Mouse (Mus musculus) cerebellum, adult 9-10 months (tissue): ENCODE measurements around the gene Egr2.

Experiments
- DNase-seq: peaks from one replicate; pipeline ENCODE4 v3.0.0; 2022

Egr2 gene

DNA sequence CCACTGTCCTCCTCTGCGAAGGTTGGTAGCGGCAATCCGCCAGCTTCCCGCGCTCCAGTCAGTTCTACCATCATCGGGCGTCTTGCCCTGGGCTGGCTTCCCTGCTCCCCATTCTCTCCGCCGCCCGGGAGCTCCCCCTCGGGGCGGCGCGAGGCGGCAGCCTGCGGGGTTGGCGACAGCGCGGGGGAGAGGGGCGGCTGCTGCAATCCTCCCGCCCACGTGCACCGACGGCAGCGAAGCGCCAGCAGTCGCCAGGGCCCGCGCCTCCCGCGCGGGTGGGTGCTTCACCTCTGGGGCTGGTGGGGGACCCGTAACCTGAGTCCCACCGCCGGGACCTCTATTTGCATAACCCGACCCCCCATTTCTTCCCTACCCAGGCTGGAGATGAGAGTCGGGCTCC lies at the start of gene Egr2:
Gene Egr2 (plus strand): TSS at position 220 of the 400 bp plus-strand sequence.
- DNase-seq: no peak

DNA sequence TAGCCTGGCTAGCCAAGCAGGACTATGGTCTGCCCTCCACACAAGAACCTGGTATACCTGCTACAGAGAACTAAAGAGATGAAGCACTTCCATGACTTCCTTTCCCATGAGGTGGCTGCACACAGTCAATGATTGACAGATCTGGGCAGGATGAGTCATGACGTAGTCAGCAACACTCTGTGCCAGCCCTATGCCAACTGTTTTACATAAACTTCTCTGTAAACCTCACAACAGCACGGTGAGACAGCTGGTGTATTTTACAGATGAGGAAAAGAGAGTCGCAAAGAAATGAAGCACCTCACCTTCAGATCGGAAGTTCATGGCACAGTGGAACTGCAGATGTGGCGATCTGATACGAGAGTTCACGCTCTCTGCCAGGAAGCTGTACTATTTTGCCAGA lies 47.8 kb upstream of the Egr2 start:
- no peak for DNase-seq

DNA sequence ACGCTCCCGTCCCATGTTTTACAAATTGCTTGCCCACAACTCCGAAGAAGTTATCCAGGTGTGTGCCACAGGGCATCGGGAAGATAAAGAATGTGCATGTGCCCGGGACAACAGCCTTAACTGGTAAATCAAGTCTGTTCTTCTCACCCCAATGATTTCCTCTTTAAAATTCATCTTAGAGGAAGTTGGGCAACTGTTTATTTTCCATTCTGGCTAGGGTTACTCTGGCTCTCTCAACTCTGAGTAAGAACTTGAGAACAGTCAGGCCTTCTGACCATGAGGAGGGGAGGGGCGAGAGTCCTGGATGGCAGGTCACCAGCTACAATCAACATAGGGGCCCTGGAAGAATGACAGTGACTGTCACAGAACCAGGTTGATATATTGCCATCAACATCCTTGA lies 45.4 kb upstream of the Egr2 start:
- DNase-seq: no peak

DNA sequence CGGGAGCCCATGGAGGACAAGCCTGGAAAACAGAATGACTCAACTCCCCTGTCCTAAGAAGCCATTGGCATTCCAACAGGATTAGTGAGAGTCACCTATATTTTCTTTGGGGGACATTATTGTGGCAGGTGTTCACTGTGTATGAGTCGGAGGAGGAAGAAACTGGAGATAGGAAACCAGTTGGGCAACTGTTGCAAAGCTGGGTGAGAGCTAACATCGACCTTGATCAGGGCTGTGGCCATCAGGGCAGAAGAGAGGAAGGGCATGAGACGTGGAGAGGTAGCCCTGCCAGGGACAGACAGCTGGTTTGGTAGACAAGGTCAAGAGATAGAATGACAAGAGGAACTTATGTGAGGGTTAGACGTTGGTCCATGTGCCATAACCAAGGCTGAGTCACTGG lies 44.6 kb upstream of the Egr2 start:
- DNase-seq: no peak

DNA sequence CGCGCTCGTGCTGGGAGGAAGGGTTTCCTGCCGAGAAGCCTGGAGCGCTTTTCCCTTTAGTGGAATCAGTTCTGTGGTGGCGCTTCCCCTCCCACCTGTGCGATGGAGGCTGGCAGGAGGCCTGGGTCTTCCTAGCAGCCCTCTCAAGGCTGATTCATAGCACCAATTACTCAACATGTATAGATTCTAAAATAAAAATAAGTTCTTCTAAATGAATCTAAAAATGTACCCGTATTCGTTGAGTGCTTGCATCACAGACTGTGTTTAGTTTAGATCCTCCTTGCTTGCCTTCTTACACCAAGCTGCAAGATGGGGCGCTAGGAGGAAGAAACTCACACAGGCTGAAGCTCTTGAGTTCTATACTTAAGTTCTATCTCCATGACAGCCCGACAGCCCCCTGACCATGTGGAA lies 43.1 kb upstream of the Egr2 start:
- DNase-seq: no peak

DNA sequence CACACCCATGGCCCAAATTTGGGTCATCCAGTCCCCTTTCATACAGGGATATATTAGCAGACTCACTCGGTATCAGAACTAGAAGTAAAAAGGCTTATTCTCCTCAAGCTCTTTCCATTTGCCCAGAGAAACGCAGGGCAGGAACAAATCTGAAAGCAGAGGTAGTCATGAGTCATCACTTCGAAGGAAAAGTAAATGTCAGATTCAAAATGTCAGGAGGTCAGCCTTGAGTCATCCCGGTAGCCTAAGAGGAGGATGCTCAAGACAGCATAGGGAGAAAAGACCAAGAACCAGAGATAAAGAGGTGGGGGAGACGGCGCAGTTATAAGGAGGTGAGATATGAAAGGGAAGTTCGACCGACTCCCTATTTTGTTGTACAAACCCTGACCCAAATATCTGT lies 41.7 kb upstream of the Egr2 start:
- no peak for DNase-seq

DNA sequence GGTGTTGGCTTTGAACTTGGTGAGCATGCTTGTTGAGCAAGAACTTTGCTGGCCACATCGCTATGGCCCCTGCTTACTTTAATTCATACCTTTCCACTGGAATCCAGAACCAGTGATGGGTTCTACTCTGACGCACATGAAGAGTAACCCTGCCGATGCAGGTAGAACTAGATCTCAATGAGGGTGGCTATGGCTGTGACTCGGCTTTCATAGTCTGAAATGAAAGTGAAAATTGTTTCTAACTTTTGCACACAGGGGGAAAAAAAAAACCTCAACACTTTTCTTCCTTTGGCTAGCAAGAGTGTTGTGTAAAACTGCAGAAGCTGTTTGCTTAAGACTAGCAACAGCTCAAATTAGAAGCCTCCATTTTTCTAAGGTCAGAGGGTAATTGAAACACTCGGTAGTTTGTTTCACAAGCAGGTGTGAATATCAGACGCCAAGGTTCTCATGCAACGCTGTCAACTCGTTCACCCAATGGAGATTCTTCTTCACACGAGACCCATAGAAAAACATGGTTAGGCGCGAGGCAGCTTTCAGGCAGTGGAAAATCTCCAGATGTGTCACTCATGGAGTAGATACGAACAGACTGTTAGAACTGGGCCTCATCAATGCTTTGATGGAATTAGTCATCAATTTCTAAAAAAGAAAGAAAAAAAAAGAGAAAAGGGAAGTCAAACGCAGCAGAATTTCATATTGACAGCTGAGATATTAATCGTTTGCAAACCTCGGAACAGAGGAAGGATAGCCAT lies 38.0 kb upstream of the Egr2 start:
- no peak for DNase-seq

DNA sequence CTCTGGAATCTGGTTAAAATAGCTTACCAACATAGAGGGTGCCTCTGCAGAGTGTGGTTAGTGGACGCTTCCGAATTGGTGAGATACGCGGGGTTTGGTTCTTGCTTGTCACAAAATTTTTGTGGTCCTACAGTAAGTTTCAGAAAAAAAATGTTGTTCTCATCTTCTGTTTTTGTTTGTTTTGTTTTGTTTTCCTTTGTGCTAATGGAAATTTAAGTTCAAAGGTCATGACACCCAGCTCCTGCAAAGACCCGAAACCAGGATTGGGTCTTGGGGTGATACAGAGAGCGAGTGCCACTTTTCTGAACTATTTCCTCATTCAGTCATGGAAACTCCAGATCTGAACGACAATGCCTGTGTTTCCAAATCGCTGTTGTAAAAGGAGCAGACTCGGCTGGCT lies 37.3 kb upstream of the Egr2 start:
- no peak for DNase-seq

DNA sequence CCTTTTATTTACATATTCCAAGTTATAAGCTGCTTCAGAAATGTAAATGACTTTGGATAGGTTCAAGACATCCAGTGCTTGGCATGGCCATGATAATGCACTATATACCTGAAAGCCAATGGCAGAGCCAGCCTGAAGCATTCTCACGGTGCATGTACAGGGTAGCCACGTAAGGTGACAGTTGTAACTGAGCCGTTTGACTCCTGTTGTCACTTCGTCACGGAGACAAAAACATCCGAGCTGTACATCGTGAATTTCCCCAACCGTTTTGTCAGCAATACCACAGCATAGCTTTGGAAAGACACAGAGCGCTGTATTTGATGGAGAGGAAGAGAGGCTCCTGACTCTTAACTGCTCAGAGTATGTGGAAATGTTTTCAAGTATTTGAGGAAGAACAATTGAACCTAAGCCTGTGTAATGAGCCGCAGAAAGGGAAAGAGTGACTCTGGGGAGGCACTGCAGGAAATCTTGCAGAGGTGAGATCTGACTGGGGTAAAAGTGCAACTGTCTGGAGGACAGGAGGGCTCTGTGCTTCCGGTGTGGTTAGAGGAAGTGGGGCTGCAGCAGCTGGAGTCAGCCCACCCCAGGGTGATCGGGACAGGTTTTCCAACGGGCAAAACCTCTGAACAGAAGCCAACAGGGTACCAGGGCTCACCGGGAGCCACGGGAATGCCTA lies 31.8 kb upstream of the Egr2 start:
- DNase-seq: no peak

DNA sequence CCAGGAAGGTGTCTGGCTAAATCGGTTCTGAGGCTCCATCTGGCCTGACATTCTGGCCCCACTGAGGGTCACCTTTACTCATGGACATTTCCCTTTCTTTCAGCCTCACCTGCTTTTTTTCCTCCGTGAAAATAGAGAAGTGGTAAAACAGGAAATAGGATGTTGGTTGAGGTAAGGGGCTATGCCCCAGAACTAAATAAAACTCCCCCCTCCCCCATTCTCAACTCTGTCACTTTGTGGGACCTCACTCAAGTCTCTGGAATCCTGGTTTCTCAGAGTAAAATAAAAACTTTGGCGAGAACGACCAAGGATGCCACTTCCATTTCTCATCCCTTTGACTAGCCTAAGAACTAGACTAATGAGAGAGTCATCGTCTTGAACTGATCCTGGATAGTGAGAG lies 31.2 kb upstream of the Egr2 start:
- no peak for DNase-seq

DNA sequence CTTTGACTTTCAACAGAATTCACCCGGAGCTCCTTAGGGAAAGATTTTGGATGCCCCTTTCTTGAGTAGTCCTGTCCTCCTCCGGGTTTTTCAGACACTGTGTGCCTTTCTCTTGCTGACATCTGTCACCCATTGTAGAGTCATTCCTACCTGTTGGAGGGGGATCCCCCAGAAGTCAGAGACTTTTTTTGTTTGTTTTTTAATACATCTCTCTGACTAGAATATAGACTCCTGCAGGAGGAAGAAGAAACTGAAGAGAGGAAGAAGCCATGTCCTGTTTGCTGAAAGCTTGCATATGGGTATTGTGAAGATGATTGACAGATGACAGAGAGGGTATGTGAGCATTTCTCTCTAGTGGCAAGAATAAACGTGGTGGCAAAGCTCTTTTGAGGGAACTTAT lies 30.0 kb upstream of the Egr2 start:
- DNase-seq: no peak

DNA sequence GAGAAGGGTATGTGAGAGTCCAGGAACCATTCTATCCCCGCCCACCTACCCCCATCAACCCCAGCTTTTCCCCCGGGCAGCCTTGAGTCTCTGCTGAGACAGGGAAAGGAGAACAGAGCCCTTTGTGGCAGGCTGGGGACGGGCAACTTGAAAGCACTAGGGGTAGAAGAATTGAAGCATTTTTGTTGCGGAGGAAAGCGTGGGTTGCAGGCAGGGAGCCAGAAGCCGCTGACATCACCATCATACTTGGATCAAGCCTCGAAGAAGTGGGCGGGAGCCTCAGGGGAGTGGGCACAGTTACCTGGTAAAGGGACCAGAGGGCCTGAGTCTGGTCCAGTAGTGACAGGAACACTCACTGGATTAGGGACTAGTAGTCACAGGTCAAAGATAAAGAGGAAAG lies 23.1 kb upstream of the Egr2 start:
- DNase-seq: no peak

DNA sequence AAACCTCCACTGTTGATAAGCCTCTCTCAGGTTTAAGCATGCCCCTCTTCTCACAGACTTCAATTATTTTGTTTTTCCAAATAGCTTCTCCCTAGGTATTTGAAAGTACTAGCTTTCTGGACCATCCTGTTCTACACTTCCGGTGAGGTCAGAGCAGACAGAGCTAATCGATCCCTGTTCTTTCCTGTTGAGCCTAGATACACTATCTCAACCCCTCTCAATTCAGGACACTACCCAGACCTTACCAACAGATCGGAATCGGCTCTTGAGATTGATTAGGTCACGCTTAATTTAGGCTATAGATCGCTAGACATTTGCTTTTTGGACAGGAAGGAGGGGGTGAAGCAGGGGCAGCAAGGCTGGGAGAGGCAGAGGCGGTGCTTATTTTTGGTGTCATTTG lies 22.4 kb upstream of the Egr2 start:
- DNase-seq: no peak

DNA sequence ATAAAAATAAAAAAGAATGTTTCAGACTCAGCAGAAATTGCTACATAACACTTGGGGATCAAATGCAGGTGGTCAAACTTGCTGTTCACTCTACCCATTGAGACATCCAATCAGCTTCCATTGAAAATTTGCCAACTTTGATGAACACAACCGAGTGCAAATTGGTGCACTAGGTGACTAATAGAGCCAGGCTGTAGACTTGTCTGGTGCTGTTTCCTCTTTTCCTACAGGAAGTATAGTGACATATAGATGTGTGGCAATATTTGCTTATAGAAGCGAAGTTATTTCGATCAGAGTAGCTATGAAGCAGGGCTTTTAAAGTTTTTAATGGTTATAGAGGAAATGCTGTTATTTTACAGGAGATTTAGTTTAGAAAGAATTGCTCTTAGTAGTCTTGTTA lies 16.5 kb upstream of the Egr2 start:
- no peak for DNase-seq

DNA sequence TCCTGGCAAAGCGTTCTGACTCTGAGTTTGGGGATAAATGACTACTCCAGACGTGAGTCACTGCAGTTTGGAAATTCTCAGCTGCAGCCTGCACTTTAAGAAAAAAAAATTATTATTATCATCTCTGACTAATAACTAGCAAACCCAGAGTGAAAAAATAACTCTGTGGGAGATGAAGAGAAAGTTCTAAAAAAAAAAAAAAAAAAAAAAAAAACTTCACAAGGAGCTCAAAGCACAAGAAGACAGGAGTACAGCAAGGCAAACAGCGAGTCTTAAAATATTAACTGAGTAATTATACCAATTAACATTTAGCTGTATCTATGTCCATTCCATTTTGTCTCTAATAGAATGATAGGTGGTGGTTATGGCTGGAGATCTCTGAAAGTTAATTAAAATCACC lies 11.1 kb upstream of the Egr2 start:
- no peak for DNase-seq

DNA sequence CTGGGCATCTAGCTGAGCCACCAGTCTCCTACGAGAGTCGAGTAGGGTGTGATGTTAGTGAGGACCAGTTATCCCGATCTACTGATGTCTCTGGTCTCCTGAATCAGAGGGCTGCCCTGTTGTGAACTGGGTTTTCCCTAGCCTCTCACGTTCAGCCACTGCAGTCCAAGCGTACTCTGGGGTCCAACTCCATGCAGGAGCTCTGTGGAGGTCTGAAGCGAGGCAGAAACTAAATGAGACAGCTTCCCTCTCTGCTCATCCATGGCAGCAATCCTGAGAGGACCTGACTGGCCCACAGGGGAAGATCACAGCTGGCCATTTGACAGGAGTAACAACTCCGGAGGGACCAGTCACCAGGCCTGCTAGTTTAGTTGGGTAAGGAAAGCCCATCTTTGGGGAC lies 10.6 kb upstream of the Egr2 start:
- DNase-seq: no peak

DNA sequence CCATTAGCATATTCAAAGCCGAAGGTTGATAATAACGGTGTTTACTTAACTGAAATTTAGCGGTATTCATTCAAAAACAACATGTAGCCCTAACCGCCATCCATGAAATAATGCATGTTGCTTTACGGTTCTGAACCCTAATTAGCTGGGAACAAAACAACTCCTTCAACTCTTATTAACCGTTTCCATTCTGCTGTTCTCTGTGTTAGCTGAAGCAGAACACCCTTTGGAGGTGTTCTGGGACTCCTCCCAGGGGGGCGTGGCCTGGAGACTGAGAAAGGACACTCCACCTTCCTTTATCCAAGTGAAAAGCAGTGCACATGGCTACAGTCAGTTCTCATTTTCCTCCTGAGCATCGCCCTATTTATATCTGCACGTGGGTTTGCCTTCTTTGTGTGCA lies 8.8 kb upstream of the Egr2 start:
- no peak for DNase-seq

DNA sequence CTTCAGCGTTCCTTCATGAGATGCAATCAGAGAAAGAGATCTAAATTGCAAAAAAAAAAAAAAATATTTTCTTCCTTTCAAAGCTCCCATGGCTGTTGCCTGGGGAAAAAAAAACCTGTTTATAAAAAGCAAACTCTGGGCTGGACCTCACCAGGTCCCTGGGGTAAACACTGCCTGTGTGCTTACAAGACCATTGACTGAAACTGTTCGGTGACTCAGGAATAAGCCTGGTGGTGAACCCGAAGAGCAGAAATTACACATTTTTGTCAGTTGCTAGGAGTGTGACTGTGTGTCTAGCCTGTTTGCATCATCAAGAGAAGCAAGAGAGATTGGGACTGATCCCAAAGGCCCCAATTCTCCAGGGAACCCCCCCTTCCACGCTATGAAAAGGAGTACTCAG lies 5.5 kb upstream of the Egr2 start:
- no peak for DNase-seq

DNA sequence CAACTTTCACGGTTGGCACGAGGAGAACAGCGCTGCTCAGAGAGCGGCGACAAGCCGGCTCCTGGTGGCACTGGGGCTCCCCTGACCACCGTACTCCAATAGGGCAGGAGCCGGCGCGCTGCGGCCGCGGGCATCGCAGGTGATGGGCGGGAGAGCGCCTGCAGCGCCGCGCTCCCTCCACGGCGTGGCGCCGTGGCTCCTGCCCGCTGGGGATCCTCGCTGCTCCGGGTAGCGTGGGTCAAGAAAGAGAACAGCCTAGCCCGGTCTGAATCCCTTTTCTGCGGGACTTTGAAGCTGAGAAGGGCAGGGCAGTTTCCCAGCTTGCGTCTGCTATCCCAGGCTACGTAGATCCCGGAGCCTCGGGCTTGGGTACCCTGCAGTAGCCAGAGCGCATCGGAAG lies 697 bp downstream of the Egr2 start:
- DNase-seq: peak; percentile 43

DNA sequence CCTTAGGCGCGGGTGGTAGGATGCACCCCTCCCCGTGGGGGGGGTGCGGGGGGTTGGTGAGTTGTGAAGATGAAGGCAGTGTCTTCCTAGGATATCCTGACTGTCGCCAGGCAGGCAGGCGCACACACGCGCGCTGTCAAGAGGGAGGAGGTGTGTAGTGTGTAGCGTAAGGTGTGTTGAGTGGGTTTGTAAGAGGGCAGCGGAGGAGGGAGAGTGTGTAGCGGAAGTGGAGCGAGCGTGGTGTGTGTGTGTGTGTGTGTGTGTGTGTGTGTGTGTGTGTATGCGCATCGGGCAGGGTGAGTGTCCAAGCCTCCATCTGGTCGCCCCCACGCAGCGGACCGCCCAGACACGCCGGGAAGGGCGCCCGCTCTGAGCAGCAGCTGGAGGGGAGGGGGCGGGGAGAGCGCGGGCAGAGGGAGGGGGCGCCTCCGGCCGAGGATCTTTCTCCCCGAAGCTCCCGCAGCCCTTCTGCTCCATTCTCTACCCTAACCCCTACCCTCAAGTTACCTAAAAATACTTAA lies 1.4 kb downstream of the Egr2 start:
- DNase-seq: no peak

DNA sequence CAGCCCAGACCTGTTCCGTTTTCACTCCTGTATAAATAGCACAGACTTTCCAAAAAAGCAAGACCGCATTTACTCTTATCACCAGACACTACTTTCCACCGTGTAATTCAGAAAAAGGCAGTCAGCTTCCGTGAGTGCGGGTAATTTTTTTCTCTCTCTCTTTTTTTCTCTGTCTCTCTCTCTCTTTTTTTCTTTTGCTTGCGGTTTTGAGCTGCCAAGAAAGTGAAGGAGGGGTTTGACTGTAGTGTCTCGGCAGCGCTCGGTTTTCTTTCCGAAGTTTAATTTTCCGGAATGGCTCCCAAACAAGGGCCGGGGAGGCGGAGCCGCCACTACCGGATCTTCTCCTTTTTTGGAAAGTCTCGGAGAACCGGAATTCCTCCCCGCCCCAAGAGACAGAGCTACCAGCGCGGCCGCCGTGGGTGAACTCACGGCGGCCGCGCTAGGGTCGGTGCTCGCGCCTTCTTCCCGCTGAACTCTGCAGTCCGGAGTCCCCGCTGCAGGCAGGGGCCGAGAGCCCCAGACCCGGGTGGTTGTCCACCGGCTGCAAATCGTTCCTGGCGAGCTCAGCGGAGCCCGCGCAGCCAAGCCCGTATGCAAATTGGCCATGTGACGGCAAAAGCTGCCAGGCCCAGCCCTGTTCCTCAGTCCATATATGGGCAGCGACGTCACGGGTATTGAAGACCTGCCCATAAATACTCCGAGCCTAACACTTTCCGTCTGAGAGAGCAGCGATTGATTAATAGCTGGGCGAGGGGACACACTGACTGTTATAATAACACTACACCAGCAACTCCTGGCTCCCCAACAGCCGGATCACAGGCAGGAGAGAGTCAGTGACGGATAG lies 2.1 kb downstream of the Egr2 start:
- peak; percentile 82 for DNase-seq

DNA sequence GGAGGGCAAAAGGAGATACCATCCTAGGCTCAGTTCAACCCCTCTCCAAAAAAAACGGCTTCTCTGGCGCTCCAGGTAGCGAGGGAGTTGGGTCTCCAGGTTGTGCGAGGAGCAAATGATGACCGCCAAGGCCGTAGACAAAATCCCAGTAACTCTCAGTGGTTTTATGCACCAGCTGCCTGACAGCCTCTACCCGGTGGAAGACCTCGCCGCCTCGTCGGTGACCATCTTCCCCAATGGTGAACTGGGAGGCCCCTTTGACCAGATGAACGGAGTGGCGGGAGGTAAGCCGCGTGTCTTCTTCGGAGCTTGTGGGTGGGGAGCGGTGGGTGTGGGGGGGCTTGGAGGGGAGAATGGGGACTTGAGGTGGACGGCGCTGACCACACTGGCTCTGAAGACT lies 2.8 kb downstream of the Egr2 start:
- DNase-seq: no peak

DNA sequence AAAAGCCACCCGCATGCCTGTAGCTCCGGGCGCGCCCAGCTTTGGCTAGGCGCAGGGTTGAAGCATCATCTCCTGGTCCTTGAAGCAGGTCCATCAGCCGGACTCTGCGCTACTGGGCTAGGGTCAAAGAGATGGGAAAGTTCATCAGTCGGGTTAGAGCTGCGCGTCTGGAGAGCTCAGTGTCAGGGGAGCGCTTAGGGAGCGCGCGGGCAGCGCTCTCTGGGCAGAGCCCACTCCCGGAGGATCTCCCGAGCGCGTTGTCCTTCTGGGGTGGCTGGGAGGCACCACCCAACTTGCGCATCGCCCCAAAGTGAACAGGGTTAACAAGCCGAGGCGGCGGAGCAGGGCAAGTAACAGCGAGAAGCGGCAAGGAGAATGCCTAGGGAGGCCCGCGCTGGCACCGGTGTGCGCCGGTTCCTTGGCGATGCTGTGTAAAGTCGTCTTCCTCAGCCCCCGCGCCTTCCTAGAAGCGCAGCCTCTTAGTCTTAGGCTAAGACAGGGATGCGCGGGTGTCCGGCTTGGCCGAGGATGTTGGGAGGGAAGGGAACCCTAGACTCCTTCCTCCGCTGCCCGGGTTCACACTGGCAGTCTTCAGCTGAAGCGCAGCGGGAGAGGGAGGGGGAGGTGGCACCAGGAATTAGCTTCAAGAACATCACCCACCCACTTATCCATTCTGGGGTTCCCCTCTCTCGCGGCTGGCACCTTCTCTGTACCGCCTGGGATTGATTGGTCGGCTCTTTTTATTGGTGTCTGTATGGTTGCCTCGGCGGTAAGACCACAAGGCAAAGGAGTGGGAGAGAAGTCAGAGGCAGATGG lies 3.5 kb downstream of the Egr2 start:
- no peak for DNase-seq
